Mouse (Mus musculus) midbrain, embryonic 12.5 days (tissue): ENCODE results near the gene Zfp335. TPM values are rescaled to one million over a fixed set of nuclear protein-coding genes. Genes with fewer than 3 reads are reported as not detected.
A peak's percentile ranks its signal among the peaks of the same experiment; 100 is the strongest.

Experiments
- ATAC-seq: fragments of 200-750 bp; cut with Nextera tagmentation; 2 replicates; pipeline ENCODE4 v1.8.0; 2017; ENCODE audit warnings: low read depth, moderate TSS enrichment, moderate library complexity; ENCODE audit not compliant: low FRiP score
- H3K27ac ChIP-seq: fragments of 300-500 bp; sonication (generic); replicated peaks from 2 replicates; pipeline ENCODE4 v1.5.1; 2016; ENCODE audit warnings: mild to moderate bottlenecking
- H3K27me3 ChIP-seq: fragments of 300-500 bp; sonication (generic); 2 replicates; pipeline ENCODE4 v1.6.1; 2016; ENCODE audit warnings: mild to moderate bottlenecking
- H3K36me3 ChIP-seq: fragments of 300-500 bp; sonication (generic); 2 replicates; pipeline ENCODE4 v1.6.1; 2016
- H3K4me1 ChIP-seq: fragments of 300-500 bp; sonication (generic); 2 replicates; pipeline ENCODE4 v1.6.1; 2016
- H3K4me2 ChIP-seq: fragments of 300-500 bp; sonication (generic); replicated peaks from 2 replicates; pipeline ENCODE4 v1.6.1; 2016; ENCODE audit warnings: mild to moderate bottlenecking, moderate library complexity
- H3K4me3 ChIP-seq: fragments of 300-500 bp; sonication (generic); 2 replicates; pipeline ENCODE4 v1.5.1; 2016; ENCODE audit warnings: mild to moderate bottlenecking
- H3K9ac ChIP-seq: fragments of 300-500 bp; sonication (generic); replicated peaks from 2 replicates; pipeline ENCODE4 v1.6.1; 2016; ENCODE audit warnings: mild to moderate bottlenecking, moderate library complexity
- H3K9me3 ChIP-seq: fragments of 300-500 bp; sonication (generic); 2 replicates; pipeline ENCODE4 v1.6.1; 2016; ENCODE audit warnings: mild to moderate bottlenecking
- WGBS: fragments of 180-500 bp; shearing (Covaris S2); methylation state at CpG from one replicate; pipeline ENCODE4 v1.1.7; 2016; 5-methylcytosine and 5-hydroxymethylcytosine counted together
- polyA plus RNA-seq: library from polyadenylated mRNA; unstranded; fragments of >200 nt; fragmentation: Nextera tagmentation; extraction: Ambion mirVana; gene quantifications from 2 replicates; pipeline ENCODE4 v1.2.1, GENCODE M21; 2016

The Zfp335 gene
- polyA plus RNA-seq, result 17.5 and 17.7 TPM in 2 replicates

DNA sequence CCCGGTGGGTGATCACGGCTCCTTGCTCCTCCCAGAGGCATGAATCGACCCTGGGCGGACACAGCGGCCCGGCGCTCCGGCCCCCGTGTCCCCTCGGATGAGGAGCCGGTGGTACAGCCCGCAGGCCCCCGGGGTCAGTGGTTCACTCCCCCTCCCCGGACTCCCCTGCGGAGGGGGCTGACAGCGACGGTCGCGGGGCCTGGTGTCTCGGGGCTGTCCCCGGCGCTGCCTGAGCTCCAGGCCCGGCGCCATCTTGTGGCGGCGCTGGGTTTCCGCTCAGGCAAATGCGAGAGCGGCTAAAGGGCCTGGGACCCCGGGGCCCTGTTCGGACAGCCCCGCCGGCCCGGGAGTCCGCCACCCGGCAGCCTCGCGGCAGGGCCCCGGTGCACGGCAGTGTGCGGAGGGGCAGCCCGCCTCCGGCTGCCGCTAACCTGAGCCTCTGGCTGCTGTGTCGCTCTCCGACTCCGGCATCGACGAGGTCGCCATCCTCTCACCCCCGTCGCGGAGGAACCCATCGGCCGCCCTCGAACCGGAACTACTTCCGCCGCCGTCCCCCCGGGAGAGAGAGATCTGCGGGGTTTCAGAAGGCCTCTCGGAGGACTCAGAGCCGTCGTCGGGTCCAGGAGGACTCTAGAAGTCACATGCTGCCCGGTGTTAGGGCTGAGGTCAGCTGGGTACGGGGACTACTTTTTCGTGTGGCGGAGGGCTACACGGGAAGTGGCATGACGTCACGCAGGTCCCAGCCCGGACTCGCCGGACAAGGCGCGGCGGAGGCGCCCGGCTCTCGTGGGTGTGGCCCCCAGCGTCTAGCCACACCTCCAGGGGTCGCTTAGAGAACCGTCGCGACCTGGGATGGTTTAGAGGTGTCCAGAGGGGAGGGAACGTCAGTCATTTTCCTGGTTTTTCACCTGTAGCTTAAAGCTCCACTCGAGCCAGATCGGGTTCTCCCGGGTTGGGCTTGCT is at the start of gene Zfp335:
TSS of gene Zfp335 (minus strand) at position 672 of the 963 bp plus-strand sequence.
- under 1% methylated on average over 72 of the region's 91 CpGs for WGBS
- H3K27me3 ChIP-seq, result no peaks in the 10 kb centered on the region
- peaks cover 2% of the 10 kb centered on the region for H3K9me3 ChIP-seq
- H3K4me1 ChIP-seq, result peaks cover 21% of the 10 kb centered on the region
- H3K4me2 ChIP-seq, result peak within 1 kb of the TSS; percentile 83
- H3K4me3 ChIP-seq, result peak within 1 kb of the TSS; percentile 78
- H3K27ac ChIP-seq, result peak within 1 kb of the TSS; percentile 99
- ATAC-seq, result peak; percentile 81
- H3K36me3 ChIP-seq, result peaks cover 34% of the 10 kb centered on the region
- peak within 1 kb of the TSS; percentile 93 for H3K9ac ChIP-seq

- Histone ChIP-seq H3K9me3 (no peaks in the 10 kb centered on the region), H3K4me3 (peak within 1 kb of the TSS; percentile 69), H3K27me3 (peaks cover 13% of the 10 kb centered on the region), H3K36me3 (no peaks in the 10 kb centered on the region), H3K4me2 (peak within 1 kb of the TSS; percentile 65), H3K27ac (peak within 1 kb of the TSS; percentile 36; the same call in 1 of the 2 replicates), H3K9ac (peak within 1 kb of the TSS; percentile 62), H3K4me1 (peaks cover 35% of the 10 kb centered on the region)
- peak; percentile 57 for ATAC-seq
- WGBS, result 2% methylated on average over 45 of the region's 54 CpGs
Measured at GRCm38 (mm10) chr2:164960716-164961441, 49.3 kb upstream of the Zfp335 start, which contains the start of gene Slc12a5. Slc12a5 (plus strand) TSS chr2:164960802.

DNA sequence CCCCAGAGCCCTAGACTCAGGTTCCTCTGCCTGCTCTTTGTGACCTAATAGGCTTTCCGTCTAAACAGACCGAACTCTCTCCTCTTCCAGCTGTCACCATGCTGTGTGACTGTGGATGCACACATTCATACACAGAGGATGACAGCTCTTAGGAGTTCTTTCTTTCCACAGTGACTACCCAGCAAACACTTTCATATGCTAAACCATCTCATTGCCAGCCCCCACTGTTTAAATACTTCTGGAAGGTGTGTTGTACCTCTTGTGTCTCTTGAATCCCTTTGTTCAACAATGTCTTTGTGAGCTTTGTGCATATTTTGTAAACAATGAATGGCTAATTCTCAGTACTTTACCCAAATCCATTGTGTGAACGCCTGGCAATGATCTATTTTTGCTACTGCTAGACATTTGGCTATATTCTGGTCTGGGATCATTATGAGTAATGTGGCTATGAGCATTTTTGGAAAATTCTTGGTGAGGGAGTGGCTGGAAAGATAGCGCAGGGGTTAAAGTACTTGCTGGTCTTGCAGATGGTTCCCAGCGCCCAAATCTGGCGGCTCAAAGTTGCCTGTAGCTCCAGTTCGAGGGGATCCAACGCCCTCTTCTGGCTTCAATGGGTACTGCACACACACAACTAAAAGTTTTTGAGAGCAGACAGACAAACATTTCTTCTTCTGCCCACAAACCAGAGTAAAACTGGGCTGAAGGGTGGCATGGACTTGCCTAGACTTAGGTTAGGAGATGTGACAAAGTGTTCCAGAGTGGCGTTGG is 46.2 kb upstream of the Zfp335 start:
- Histone ChIP-seq H3K4me3 (no peak overlapping the region), H3K4me1 (peaks cover 20% of the 10 kb centered on the region), H3K9me3 (no peaks in the 10 kb centered on the region), H3K27me3 (peaks cover 22% of the 10 kb centered on the region), H3K9ac (no peak overlapping the region), H3K4me2 (no peak overlapping the region), H3K27ac (no peak overlapping the region), H3K36me3 (no peaks in the 10 kb centered on the region)
- no peak for ATAC-seq
- WGBS, result 65% methylated on average over 9 of the region's 9 CpGs

DNA sequence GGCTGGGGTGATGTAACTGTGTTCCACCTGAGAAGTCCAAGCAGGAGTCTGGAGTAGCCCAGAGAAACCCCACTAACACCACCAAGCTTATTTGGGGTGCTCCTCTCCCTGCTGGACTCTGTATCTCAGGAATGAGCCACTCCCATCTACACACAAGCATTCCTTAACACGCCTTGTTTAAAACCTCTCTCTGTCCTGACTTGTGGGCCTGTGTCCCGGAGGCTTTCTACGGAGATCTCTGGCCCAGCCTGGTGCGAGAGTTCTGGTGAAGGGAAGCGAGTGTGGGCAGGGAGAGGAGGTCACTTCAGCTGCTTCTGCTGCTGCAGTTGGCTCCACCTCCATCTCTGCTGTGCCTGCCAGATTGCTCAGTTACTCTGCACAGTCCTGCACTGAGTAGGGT is 44.6 kb upstream of the Zfp335 start:
- Histone ChIP-seq H3K9me3 (no peaks in the 10 kb centered on the region), H3K4me3 (no peak overlapping the region), H3K36me3 (no peaks in the 10 kb centered on the region), H3K27ac (no peak overlapping the region), H3K4me1 (peaks cover 15% of the 10 kb centered on the region), H3K9ac (no peak overlapping the region), H3K27me3 (peaks cover 38% of the 10 kb centered on the region), H3K4me2 (no peak overlapping the region)
- 82% methylated on average over 5 of the region's 5 CpGs for WGBS
- ATAC-seq, result no peak

DNA sequence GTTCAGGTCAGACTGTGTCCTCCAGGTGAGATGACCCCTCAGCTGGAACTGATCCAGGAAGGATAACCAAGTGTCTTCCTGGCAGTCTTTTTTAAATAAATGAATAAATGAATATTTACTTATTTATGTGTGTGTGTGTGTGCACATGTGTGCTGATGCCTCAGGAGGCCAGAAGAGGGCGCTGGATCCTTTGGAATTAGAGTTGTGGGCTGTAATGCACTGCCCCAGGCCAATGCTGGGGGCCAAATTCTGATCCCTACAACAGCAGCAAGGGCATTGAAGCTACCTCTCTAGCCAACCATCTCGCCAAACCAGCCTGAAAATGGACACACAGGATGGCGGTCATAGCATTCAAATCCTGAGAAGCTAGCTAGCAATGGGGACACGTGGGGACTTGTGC is 44.2 kb upstream of the Zfp335 start:
- Histone ChIP-seq H3K27ac (no peak overlapping the region), H3K4me3 (no peak overlapping the region), H3K27me3 (peaks cover 43% of the 10 kb centered on the region), H3K36me3 (no peaks in the 10 kb centered on the region), H3K9me3 (no peaks in the 10 kb centered on the region), H3K4me1 (peaks cover 11% of the 10 kb centered on the region; the same call in 1 of the 2 replicates), H3K4me2 (no peak overlapping the region), H3K9ac (no peak overlapping the region)
- no peak for ATAC-seq
- WGBS, result 76% methylated on average over 4 of the region's 4 CpGs

GRCm38 (mm10) chr2:164953224-164953623 is 41.7 kb upstream of the Zfp335 start:
- Histone ChIP-seq H3K27ac (no peak overlapping the region), H3K36me3 (no peaks in the 10 kb centered on the region), H3K9me3 (no peaks in the 10 kb centered on the region), H3K4me2 (peak overlapping the region; percentile 23; the same call in 1 of the 2 replicates), H3K9ac (no peak overlapping the region), H3K4me3 (no peak overlapping the region), H3K4me1 (peaks cover 20% of the 10 kb centered on the region), H3K27me3 (peaks cover 68% of the 10 kb centered on the region)
- 1% methylated on average over 21 of the region's 21 CpGs for WGBS
- ATAC-seq, result peak; percentile 78

DNA sequence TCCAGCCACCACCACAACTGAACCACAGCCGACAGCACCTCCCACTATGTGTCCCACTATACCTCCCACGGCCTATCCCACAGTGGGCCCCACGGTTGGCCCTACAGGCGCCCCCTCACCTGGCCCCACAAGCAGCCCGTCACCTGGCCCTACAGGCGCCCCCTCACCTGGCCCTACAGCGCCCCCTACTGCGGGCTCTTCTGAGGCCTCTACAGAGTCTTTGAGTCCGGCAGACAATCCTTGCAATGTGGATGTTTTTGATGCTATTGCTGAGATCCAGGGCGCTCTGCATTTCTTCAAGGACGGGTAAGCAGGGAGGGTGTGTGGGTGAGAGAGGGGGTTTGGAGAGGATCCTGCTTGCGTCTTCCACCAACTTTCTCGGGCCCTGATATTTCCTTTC is 40.9 kb upstream of the Zfp335 start:
- Histone ChIP-seq H3K4me2 (no peak overlapping the region), H3K27me3 (peaks cover 75% of the 10 kb centered on the region)
- 39% methylated on average over 13 of the region's 13 CpGs for WGBS

GRCm38 (mm10) chr2:164951745-164952144 is 40.2 kb upstream of the Zfp335 start:
- Histone ChIP-seq H3K4me2 (no peak overlapping the region), H3K4me3 (no peak overlapping the region), H3K9ac (no peak overlapping the region), H3K4me1 (peaks cover 26% of the 10 kb centered on the region), H3K27ac (no peak overlapping the region), H3K9me3 (no peaks in the 10 kb centered on the region), H3K27me3 (peaks cover 82% of the 10 kb centered on the region), H3K36me3 (no peaks in the 10 kb centered on the region)
- no peak for ATAC-seq
- 78% methylated on average over 4 of the region's 4 CpGs for WGBS

More for the DNA sequence above, 40.9 kb upstream of the Zfp335 start:
- Histone ChIP-seq H3K4me1 (peaks cover 26% of the 10 kb centered on the region), H3K4me3 (no peak overlapping the region), H3K27ac (no peak overlapping the region), H3K9me3 (no peaks in the 10 kb centered on the region), H3K9ac (no peak overlapping the region), H3K36me3 (no peaks in the 10 kb centered on the region)
- ATAC-seq, result no peak

GRCm38 (mm10) chr2:164950501-164950900 is 38.9 kb upstream of the Zfp335 start:
- Histone ChIP-seq H3K4me2 (no peak overlapping the region), H3K4me3 (no peak overlapping the region), H3K9ac (no peak overlapping the region), H3K9me3 (no peaks in the 10 kb centered on the region), H3K27ac (no peak overlapping the region), H3K36me3 (no peaks in the 10 kb centered on the region), H3K4me1 (peaks cover 26% of the 10 kb centered on the region), H3K27me3 (peaks cover 88% of the 10 kb centered on the region)
- 24% methylated on average over 13 of the region's 13 CpGs for WGBS
- ATAC-seq, result no peak

- no peak for ATAC-seq
- Histone ChIP-seq H3K36me3 (no peaks in the 10 kb centered on the region), H3K27me3 (peaks cover 77% of the 10 kb centered on the region), H3K9ac (no peak overlapping the region), H3K4me1 (peaks cover 26% of the 10 kb centered on the region), H3K9me3 (no peaks in the 10 kb centered on the region), H3K4me2 (peak overlapping the region; percentile 40), H3K4me3 (peak overlapping the region; percentile 24), H3K27ac (no peak overlapping the region)
- 6% methylated on average over 25 of the region's 25 CpGs for WGBS
Measured at GRCm38 (mm10) chr2:164948962-164949361, 37.4 kb upstream of the Zfp335 start.

- Histone ChIP-seq H3K27me3 (peaks cover 68% of the 10 kb centered on the region), H3K4me3 (no peak overlapping the region), H3K4me1 (peaks cover 20% of the 10 kb centered on the region), H3K4me2 (no peak overlapping the region), H3K9me3 (no peaks in the 10 kb centered on the region), H3K27ac (no peak overlapping the region), H3K36me3 (no peaks in the 10 kb centered on the region), H3K9ac (no peak overlapping the region)
- ATAC-seq, result no peak
- 6% methylated on average over 5 of the region's 7 CpGs for WGBS
Measured at GRCm38 (mm10) chr2:164947930-164948329, 36.4 kb upstream of the Zfp335 start.
